Mouse (Mus musculus): ENCODE data around the gene Pln. TPM values are rescaled to one million over a fixed set of nuclear protein-coding genes. Genes with fewer than 3 reads are reported as not detected.

Gene Pln
- 0.69 and 0.91 TPM in 2 replicates for polyA plus RNA-seq (2016; fragmentation: Nextera tagmentation; extraction: Ambion mirVana)

DNA sequence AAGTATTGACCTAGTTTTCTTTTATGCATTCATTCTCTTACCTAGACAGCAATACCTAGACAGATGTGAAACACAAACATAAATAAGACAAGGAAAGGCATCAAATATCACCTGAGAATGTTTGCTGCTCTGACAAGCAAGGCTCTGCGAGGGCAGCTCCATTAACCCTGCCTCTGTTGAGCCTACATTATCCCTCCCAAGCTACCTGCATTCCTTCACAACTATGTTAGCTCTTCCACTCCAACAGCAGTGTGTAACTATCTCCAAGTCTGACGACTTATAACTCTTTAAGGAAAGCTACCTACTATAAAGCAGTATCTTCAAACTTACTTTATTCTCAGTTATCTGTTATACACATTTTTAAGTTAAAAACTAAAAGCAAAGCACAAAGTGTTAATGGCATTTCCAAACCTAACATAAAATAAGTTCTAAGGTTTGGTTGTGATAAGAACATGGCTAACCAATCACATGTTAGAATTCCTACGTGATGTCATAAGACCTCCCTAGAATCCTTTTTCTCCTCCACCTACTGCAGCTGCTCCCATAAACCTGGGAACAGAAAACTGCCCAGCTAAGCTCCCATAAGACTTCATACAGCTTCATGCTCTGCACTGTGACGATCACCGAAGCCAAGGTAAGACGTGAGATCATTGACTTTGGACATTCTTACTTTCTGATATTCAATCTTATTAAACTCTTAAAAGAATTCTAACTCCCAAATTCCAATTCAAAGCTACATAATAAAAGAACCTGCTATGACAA lies at the start of gene Pln:
Gene Pln, plus strand, starts transcription at position 506 of the 762 bp plus-strand sequence.
- Histone ChIP-seq H3K27ac (replicated peaks) (no peak within 1 kb of the TSS), H3K9me3 (replicated peaks) (no peaks in the 10 kb centered on the region), H3K27me3 (ENCODE audit: low read depth, poor library complexity, severe bottlenecking) (no peaks in the 10 kb centered on the region), H3K4me3 (no peak within 1 kb of the TSS), H3K4me1 (no peaks in the 10 kb centered on the region), H3K36me3 (no peaks in the 10 kb centered on the region)
- WGBS = 84% methylated on average over 6 of the region's 6 CpGs
- no peak for DNase-seq (ENCODE audit: low spot score)

DNA sequence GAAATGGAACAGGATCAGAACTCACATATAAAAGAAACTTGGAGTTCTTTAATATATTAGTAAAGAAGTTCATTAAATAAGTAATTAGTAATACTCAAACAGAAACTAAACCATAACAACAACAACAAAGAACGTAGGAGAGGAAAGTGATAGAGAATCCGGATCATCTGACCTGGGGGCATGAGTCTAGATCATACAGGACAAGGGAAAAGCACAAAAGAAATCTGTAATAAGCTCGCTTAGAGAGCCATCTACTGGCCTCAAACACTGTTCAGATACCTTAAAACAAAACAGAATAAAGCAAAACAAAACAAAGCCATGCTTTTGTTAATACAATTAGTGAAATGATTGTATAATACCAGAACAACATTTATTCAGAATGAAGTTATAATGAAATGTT lies 31.6 kb upstream of the Pln start:
- no peak for DNase-seq (ENCODE audit: low spot score)

DNA sequence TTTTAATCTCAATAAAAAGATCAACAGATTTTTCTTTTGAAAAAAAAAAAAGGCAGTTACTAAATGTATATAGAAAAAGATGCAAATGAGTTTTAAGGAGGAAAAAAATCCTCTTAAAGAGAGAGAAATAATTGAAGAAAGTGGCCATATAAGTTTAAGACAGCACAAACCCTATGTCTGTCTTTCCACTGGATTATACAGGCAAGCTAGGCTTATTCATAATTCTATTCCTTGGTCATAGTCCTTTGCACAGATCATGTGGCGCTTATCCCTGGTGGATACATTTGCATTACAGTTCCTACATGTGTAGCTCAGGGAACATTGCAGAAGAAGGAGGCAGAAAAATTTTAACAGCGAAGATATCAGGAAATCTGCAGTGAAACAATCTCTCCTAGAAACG lies 30.8 kb upstream of the Pln start:
- H3K9me3 ChIP-seq (replicated peaks) = no peaks in the 10 kb centered on the region
- H3K4me3 ChIP-seq = no peak overlapping the region
- WGBS = 95% methylated on average over 3 of the region's 3 CpGs
- DNase-seq (ENCODE audit: low spot score) = no peak
- H3K36me3 ChIP-seq = 0 out of 2 replicates have a peak, but pooled peaks cover 3% of the 10 kb centered on the region
- H3K27me3 ChIP-seq (ENCODE audit: low read depth, poor library complexity, severe bottlenecking) = no peaks in the 10 kb centered on the region
- no peak overlapping the region for H3K27ac ChIP-seq (replicated peaks)
- no peaks in the 10 kb centered on the region for H3K4me1 ChIP-seq

More for the DNA sequence above, 31.6 kb upstream of the Pln start:
- Histone ChIP-seq H3K27me3 (ENCODE audit: low read depth, poor library complexity, severe bottlenecking) (no peaks in the 10 kb centered on the region), H3K4me3 (no peak overlapping the region), H3K27ac (replicated peaks) (no peak overlapping the region), H3K4me1 (no peaks in the 10 kb centered on the region), H3K36me3 (peaks cover 6% of the 10 kb centered on the region; the same call in 1 of the 2 replicates), H3K9me3 (replicated peaks) (no peaks in the 10 kb centered on the region)
- WGBS = 54% methylated on average over 3 of the region's 3 CpGs

DNA sequence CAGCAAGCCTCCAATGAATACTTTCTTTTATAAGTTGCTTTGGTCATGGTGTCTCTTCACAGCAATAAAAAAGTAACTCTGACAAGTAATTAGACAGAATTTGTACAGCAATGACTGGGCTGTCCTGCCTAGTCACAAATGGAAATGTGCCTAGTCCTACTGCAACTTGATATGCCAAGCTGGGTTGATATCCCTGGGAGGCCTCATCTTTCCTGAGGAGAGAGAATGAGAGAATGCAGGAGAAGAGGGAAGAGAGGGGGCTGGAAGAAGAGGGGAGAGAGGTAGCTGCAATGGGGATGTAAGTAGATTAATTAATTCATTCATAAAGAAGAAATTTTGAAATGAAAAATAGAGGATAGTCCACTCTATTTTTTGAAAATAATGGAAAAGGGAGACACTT lies 14.1 kb upstream of the Pln start:
- Histone ChIP-seq H3K9me3 (replicated peaks) (no peaks in the 10 kb centered on the region), H3K27ac (replicated peaks) (no peak overlapping the region), H3K27me3 (ENCODE audit: low read depth, poor library complexity, severe bottlenecking) (no peaks in the 10 kb centered on the region), H3K4me1 (no peaks in the 10 kb centered on the region), H3K36me3 (no peaks in the 10 kb centered on the region), H3K4me3 (no peak overlapping the region)
- DNase-seq (ENCODE audit: low spot score) = no peak

DNA sequence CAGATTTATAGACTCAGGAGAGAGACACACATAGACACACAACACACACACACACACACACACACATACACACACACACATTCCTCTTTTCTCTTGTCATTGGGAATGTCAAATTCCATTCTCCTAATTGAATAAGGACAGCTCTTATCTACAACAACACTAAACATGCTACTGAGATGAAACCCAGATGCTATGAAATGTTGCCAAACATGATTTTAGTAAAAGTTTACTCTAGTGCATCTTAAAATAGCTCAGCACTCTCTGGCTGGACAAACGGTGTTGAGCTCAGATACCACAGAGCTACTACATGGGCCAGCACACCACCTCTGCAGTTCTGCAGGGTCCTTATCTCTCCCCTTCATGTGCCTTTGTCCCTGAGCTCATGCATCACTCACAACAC lies 12.8 kb upstream of the Pln start:
- WGBS = 84% methylated on average over 1 of the region's 1 CpGs

DNA sequence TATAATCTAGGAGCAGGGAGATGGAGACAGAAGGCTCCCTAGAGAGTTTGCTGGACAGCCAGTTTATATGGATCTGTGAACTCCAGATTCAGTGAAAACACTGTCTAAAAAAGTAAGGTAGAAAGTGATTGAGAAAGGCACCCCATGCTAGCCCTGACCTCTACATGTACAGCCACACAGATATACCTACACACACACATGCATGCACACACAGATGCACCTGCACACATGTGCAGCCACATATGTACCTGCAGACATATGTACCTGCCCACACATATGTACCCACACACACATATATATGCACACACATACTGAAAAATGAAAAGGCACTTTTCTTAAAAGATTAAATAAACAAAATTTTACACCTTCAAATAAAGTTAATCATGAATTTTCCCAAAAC lies 11.1 kb upstream of the Pln start:
- Histone ChIP-seq H3K27ac (replicated peaks) (no peak overlapping the region), H3K4me1 (no peaks in the 10 kb centered on the region), H3K27me3 (ENCODE audit: low read depth, poor library complexity, severe bottlenecking) (no peaks in the 10 kb centered on the region), H3K4me3 (no peak overlapping the region), H3K9me3 (replicated peaks) (no peaks in the 10 kb centered on the region), H3K36me3 (no peaks in the 10 kb centered on the region)
- no peak for DNase-seq (ENCODE audit: low spot score)

More for the DNA sequence above, 12.8 kb upstream of the Pln start:
- Histone ChIP-seq H3K4me1 (no peaks in the 10 kb centered on the region), H3K9me3 (replicated peaks) (no peaks in the 10 kb centered on the region), H3K4me3 (no peak overlapping the region), H3K27ac (replicated peaks) (no peak overlapping the region), H3K27me3 (ENCODE audit: low read depth, poor library complexity, severe bottlenecking) (no peaks in the 10 kb centered on the region), H3K36me3 (no peaks in the 10 kb centered on the region)
- no peak for DNase-seq (ENCODE audit: low spot score)

DNA sequence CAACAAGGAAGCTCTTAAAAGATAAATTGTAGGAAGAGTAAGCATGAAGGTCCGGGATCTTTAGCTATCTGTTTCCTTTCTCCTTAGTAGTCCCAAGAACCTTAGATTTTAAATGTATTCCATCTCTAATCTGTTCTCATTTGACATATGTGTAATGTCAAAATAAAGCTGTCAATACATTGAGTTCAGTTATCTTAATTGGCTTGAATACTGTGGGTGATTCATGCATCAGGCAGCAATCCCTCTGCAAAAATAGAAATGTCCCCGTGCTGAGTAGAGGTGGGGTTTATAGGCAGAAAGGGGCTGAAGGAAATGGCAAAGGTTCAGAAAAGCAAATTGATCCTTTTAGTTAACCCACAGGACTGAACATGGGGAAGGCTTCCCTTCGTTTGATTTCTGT lies 8.2 kb upstream of the Pln start:
- Histone ChIP-seq H3K27ac (replicated peaks) (no peak overlapping the region), H3K27me3 (ENCODE audit: low read depth, poor library complexity, severe bottlenecking) (no peaks in the 10 kb centered on the region), H3K4me1 (no peaks in the 10 kb centered on the region), H3K9me3 (replicated peaks) (no peaks in the 10 kb centered on the region), H3K4me3 (no peak overlapping the region), H3K36me3 (no peaks in the 10 kb centered on the region)
- DNase-seq (ENCODE audit: low spot score) = no peak
- 87% methylated on average over 3 of the region's 3 CpGs for WGBS

DNA sequence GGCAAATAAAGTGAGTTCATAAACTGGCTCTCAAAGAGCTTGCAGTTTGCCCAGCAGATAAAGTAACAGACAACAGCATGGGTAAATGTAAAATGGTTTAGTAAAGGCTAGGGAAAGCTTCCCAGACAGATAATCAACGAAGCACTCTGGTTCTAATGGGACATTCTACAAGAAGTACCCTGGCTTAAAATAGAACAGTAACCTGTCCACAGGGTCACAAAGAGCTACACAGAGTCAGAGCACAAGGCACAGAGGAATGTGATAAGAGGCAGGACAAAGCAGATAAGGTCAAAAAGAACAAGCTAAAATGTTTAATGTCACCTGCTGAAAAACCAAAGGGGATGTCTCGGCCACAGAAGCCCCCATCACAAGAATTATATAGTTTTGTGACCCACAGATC lies 4.7 kb upstream of the Pln start:
- H3K9me3 ChIP-seq (replicated peaks) = no peaks in the 10 kb centered on the region
- no peak for DNase-seq (ENCODE audit: low spot score)
- H3K4me1 ChIP-seq = no peaks in the 10 kb centered on the region
- H3K4me3 ChIP-seq = no peak overlapping the region
- no peak overlapping the region for H3K27ac ChIP-seq (replicated peaks)
- WGBS = 85% methylated on average over 2 of the region's 2 CpGs
- no peaks in the 10 kb centered on the region for H3K36me3 ChIP-seq
- H3K27me3 ChIP-seq (ENCODE audit: low read depth, poor library complexity, severe bottlenecking) = no peaks in the 10 kb centered on the region

DNA sequence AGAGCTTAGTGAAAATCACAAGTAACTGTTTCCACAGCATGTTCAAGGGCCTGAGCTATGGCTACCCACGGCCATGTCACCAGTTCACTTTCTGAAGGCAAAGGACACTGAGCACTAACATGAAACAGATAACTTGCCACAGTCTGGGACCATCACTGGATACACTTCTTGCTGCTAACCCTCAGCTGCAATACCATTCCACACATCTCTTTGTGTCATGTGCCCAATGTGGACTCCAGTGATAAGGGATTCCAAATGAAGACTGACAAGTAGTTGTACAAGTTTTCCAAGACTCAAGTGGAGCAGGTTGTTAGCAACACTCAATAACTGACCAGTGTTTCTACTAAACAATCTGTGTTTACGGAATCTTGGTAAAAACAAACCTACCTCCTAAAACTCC lies 2.2 kb upstream of the Pln start:
- 87% methylated on average over 2 of the region's 2 CpGs for WGBS
- no peaks in the 10 kb centered on the region for H3K9me3 ChIP-seq (replicated peaks)
- DNase-seq (ENCODE audit: low spot score) = no peak
- H3K27ac ChIP-seq (replicated peaks) = no peak overlapping the region
- H3K4me3 ChIP-seq = no peak overlapping the region
- H3K36me3 ChIP-seq = no peaks in the 10 kb centered on the region
- H3K4me1 ChIP-seq = no peaks in the 10 kb centered on the region
- H3K27me3 ChIP-seq (ENCODE audit: low read depth, poor library complexity, severe bottlenecking) = no peaks in the 10 kb centered on the region

DNA sequence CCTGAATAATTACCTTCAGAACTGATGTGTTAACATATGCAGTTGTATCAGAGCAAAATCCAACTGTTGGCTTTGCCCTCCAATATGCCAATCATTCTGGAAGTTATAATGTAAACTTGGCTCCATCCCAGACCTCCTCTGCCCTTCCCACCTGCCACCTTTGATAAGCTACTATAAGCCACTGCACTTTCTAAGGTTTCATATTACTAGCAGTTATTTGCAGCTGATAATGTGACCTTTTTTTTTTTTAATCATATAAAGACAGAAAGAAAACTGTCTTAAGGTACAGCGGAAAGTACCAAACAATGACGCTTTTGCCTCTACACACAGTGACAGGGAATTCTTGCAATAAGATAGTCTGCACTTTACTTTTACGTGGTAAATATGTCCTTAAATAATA lies 1.5 kb upstream of the Pln start:
- no peaks in the 10 kb centered on the region for H3K36me3 ChIP-seq
- DNase-seq (ENCODE audit: low spot score) = no peak
- WGBS = 95% methylated on average over 3 of the region's 3 CpGs
- no peaks in the 10 kb centered on the region for H3K9me3 ChIP-seq (replicated peaks)
- no peaks in the 10 kb centered on the region for H3K27me3 ChIP-seq (ENCODE audit: low read depth, poor library complexity, severe bottlenecking)
- no peak overlapping the region for H3K27ac ChIP-seq (replicated peaks)
- no peaks in the 10 kb centered on the region for H3K4me1 ChIP-seq
- H3K4me3 ChIP-seq = no peak overlapping the region

DNA sequence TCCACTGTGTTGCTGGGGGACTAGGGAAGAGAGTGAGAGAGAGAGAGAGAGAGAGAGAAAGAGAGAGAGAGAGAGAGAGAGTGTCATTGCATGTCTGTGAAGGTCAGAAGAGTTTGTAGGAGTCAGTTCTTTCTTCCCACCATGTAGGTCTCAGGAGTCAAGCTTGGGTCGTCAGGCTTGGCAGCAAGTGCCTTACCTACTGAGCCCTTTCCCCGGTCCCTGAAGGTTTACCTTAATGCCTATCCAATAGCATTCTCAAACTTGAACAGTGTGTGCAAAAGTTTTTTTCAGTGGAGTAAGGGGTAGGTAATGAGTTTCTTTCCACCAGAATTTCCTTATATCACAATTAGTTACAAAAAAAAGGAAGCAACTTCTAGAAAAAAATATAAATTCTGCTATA lies 1.6 kb downstream of the Pln start:
- no peaks in the 10 kb centered on the region for H3K27me3 ChIP-seq (ENCODE audit: low read depth, poor library complexity, severe bottlenecking)
- no peaks in the 10 kb centered on the region for H3K4me1 ChIP-seq
- no peaks in the 10 kb centered on the region for H3K36me3 ChIP-seq
- no peak overlapping the region for H3K27ac ChIP-seq (replicated peaks)
- DNase-seq (ENCODE audit: low spot score) = no peak
- no peak overlapping the region for H3K4me3 ChIP-seq
- no peaks in the 10 kb centered on the region for H3K9me3 ChIP-seq (replicated peaks)
- WGBS = 62% methylated on average over 2 of the region's 2 CpGs

DNA sequence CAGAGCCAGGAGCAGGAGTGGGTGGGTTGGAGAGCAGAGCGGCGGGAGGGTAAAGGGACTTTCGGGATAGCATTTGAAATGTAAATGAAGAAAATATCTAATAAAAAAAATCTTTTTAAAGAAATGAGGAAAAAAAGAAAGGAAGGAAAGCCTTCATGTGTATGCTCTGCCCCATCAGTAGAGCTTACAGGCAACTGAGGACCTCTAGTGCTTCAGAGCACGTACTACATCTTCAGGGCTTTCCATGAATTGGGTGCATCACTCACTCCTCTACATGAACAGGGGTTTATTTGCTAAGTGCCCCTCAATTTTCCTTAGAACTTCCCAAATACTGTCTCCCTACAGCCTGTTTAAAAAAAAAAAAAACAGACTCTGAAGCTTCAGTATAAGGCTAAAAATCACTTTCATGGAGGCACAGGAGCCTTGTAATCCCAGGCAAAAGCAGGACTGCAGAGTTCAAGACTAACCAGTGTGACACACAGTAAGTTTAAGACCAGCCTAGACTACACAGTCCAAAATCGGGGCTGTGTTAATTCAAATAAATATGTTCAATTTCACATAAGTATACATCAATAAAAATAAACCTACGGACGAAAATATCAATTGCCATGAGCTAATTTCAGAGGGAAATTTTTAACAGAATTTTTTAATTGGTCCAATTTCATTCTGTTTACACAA lies 4.0 kb downstream of the Pln start:
- H3K4me3 ChIP-seq = no peak overlapping the region
- 73% methylated on average over 7 of the region's 7 CpGs for WGBS
- no peaks in the 10 kb centered on the region for H3K36me3 ChIP-seq
- no peaks in the 10 kb centered on the region for H3K9me3 ChIP-seq (replicated peaks)
- DNase-seq (ENCODE audit: low spot score) = no peak
- H3K27me3 ChIP-seq (ENCODE audit: low read depth, poor library complexity, severe bottlenecking) = no peaks in the 10 kb centered on the region
- no peak overlapping the region for H3K27ac ChIP-seq (replicated peaks)
- H3K4me1 ChIP-seq = no peaks in the 10 kb centered on the region

DNA sequence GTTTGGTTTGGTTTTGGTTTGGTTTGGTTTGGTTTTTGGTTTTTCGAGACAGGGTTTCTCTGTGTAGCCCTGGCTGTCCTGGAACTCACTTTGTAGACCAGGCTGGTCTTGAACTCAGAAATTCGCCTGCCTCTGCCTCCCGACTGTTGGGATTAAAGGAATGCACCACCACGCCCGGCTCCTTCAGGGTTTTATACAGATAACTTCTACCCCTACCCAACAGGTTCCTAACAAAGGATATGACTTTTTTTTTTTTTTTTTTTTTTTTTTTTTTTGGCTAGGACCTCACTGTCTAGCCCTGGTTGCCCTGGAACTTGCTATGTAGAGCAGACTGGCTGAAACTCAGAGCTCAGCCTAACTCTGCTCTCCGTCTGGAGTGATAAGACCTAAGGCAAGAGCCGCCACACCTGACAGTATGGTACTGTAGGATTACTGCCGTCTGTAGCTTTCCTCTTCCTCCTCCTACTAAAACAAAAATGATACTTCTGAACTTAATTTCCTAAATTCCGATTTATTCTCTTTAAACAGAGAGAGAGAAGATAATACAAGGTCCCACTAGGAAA lies 4.8 kb downstream of the Pln start:
- no peak overlapping the region for H3K4me3 ChIP-seq
- no peaks in the 10 kb centered on the region for H3K4me1 ChIP-seq
- 89% methylated on average over 9 of the region's 9 CpGs for WGBS
- H3K36me3 ChIP-seq = no peaks in the 10 kb centered on the region
- H3K27ac ChIP-seq (replicated peaks) = no peak overlapping the region
- H3K27me3 ChIP-seq (ENCODE audit: low read depth, poor library complexity, severe bottlenecking) = no peaks in the 10 kb centered on the region
- no peak for DNase-seq (ENCODE audit: low spot score)
- H3K9me3 ChIP-seq (replicated peaks) = no peaks in the 10 kb centered on the region

Measured in midbrain, embryonic 10.5 days (tissue).